Mouse (Mus musculus) liver, embryonic 18 days (tissue): ENCODE data around the gene Spout1. TPM values are rescaled to one million over a fixed set of nuclear protein-coding genes. Genes with fewer than 3 reads are reported as not detected.

Experiments used
- polyA plus RNA-seq: library from polyadenylated mRNA; depleted of rRNA; stranded (reverse); fragments of >200 nt; gene quantifications from 2 replicates; pipeline ENCODE4 v1.2.3, GENCODE M21; 2012; rRNA removed

Gene Spout1
- polyA plus RNA-seq = 14.3 and 15.6 TPM in 2 replicates

GRCm38 (mm10) chr2:30177700-30178675, at the start of gene Spout1:
TSS of gene Spout1 (minus strand) at chr2:30178459.

GRCm38 (mm10) chr2:30205629-30206357, 27.5 kb upstream of the Spout1 start, which contains the start of gene Kyat1:
TSS of gene Kyat1 (minus strand) at chr2:30205847.

GRCm38 (mm10) chr2:30171371-30171996, 6.8 kb downstream of the Spout1 start, which contains the start of gene Endog:
TSS of gene Endog (plus strand) at chr2:30171493.

GRCm38 (mm10) chr2:30133613-30134377, 44.5 kb downstream of the Spout1 start, which contains the start of gene Tbc1d13:
TSS of gene Tbc1d13 (plus strand) at chr2:30133746.

GRCm38 (mm10) chr2:30124472-30125274, 53.6 kb downstream of the Spout1 start, which contains the start of gene Zer1:
TSS of gene Zer1 (minus strand) at chr2:30124585.

Other genes with a start within 250 kb of the Spout1 start
- 8.3 and 9.8 TPM in 2 replicates for gene Gle1, start 243.0 kb downstream of the Spout1 start, polyA plus RNA-seq
- 34.7 and 35.9 TPM in 2 replicates for gene Sptan1, start 212.9 kb downstream of the Spout1 start, polyA plus RNA-seq
- 5.3 and 5.4 TPM in 2 replicates for gene Wdr34, start 129.6 kb downstream of the Spout1 start, polyA plus RNA-seq
- gene Set, start 121.1 kb downstream of the Spout1 start, polyA plus RNA-seq = 100 and 111 TPM in 2 replicates
- gene Pkn3, start 100.8 kb downstream of the Spout1 start, polyA plus RNA-seq = 2.3 and 2.7 TPM in 2 replicates
- gene Zdhhc12, start 84.8 kb downstream of the Spout1 start, polyA plus RNA-seq = 33.0 and 37.5 TPM in 2 replicates
- gene Zer1, start 53.9 kb downstream of the Spout1 start, polyA plus RNA-seq = 8.0 and 9.3 TPM in 2 replicates
- 12.2 and 12.7 TPM in 2 replicates for gene Tbc1d13, start 44.7 kb downstream of the Spout1 start, polyA plus RNA-seq
- 32.1 and 36.9 TPM in 2 replicates for gene Endog, start 7.0 kb downstream of the Spout1 start, polyA plus RNA-seq
- 57.7 and 63.7 TPM in 2 replicates for gene Kyat1, start 27.4 kb upstream of the Spout1 start, polyA plus RNA-seq
- gene Lrrc8a, start 59.3 kb upstream of the Spout1 start, polyA plus RNA-seq = 4.5 and 4.6 TPM in 2 replicates
- gene Gm28035, start 62.1 kb upstream of the Spout1 start, polyA plus RNA-seq = 2.3 and 2.4 TPM in 2 replicates
- gene Phyhd1, start 87.7 kb upstream of the Spout1 start, polyA plus RNA-seq = 54.6 and 54.7 TPM in 2 replicates
- not detected in 2 replicates for gene Gm28038, start 102.6 kb upstream of the Spout1 start, polyA plus RNA-seq
- 6.3 and 6.7 TPM in 2 replicates for gene Dolk, start 107.9 kb upstream of the Spout1 start, polyA plus RNA-seq
- gene Nup188, start 107.9 kb upstream of the Spout1 start, polyA plus RNA-seq = 8.1 and 9.4 TPM in 2 replicates
- 18.8 and 21.4 TPM in 2 replicates for gene Sh3glb2, start 180.9 kb upstream of the Spout1 start, polyA plus RNA-seq
- gene Miga2, start 185.8 kb upstream of the Spout1 start, polyA plus RNA-seq = 5.9 and 7.3 TPM in 2 replicates
- 12.5 and 13.9 TPM in 2 replicates for gene Dolpp1, start 213.8 kb upstream of the Spout1 start, polyA plus RNA-seq
- gene Crat, start 237.4 kb upstream of the Spout1 start, polyA plus RNA-seq = 27.3 and 30.7 TPM in 2 replicates
- gene Ptpa, start 237.6 kb upstream of the Spout1 start, polyA plus RNA-seq = 44.6 and 49.8 TPM in 2 replicates